ENCODE assay signal across 12 mouse cellular contexts in the genomic region with DNA sequence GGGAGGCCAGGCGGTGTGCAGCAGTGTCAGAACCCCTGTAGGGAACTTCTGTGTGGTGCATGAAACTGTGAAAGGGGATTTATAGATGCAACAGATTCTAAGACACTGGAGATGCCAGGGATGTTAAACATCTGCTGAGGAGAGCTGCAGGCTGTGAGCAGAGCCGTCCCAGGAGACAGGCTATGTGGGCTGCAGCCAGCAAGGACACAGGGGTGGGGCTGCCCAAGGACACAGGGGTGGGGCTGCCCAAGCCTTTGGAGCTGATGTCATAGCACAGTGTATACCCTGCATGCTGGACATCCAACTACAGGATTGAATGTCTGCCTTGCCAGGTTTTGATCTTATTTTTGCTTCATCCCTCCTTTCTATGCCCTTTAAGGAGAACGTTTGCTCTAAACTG.
DNase-seq lines count a peak whose midpoint lies in the region; ATAC-seq and TF ChIP-seq lines count a peak whose summit lies in the region.
"Had no signal": no experiment of that assay in that cellular context is flagged by ENCODE, and none has a peak within 500 bp of the region (broad histone marks: within the 10 kb centered on the region; RNA-seq: fewer than 3 reads in every experiment).

No protein-coding gene starts in this region.

- no peak overlapping the region for H3K4me3 ChIP-seq in kidney, postnatal 0 days (replicated peaks; ENCODE audit: low read depth, low read length)
- no peak overlapping the region for H3K4me3 ChIP-seq in liver, embryonic 16.5 days (ENCODE audit: low read depth, low read length)
- H3K4me3 ChIP-seq in limb, embryonic 10.5 days = no peak overlapping the region
- H3K4me3 ChIP-seq: forebrain, embryonic 13.5 days; hindbrain, embryonic 15.5 days; limb, embryonic 12.5 days; neural tube, embryonic 12.5 days had no signal

- TF ChIP-seq CTCF in kidney, postnatal 0 days (IDR thresholded peaks at IDR 0.05; ENCODE audit: low read depth) = no peak

- no peak for DNase-seq in kidney, postnatal 0 days (ENCODE audit: low spot score)
- no peak for DNase-seq in kidney, adult 8-10 months
- peak; percentile 23 for DNase-seq in adrenal gland, adult 8-10 months
- DNase-seq in limb, embryonic 10.5 days (ENCODE audit: low spot score) = no peak
- DNase-seq in right cerebral cortex, postnatal 25 days = no peak
- DNase-seq: thymus, adult 18-20 months had no signal

- no peak overlapping the region for H3K4me2 ChIP-seq in kidney, postnatal 0 days (ENCODE audit: low read length)
- no peak overlapping the region for H3K4me2 ChIP-seq in liver, embryonic 16.5 days (ENCODE audit: low read depth, low read length)
- H3K4me2 ChIP-seq: forebrain, embryonic 13.5 days; hindbrain, embryonic 15.5 days; limb, embryonic 12.5 days; neural tube, embryonic 12.5 days had no signal

- no peaks in the 10 kb centered on the region for H3K36me3 ChIP-seq in kidney, postnatal 0 days (ENCODE audit: insufficient read depth, low read length)
- H3K36me3 ChIP-seq in liver, embryonic 16.5 days (ENCODE audit: control insufficient read depth, insufficient read depth) = no peaks in the 10 kb centered on the region
- H3K36me3 ChIP-seq in limb, embryonic 10.5 days = no peaks in the 10 kb centered on the region
- H3K36me3 ChIP-seq: hindbrain, embryonic 15.5 days; limb, embryonic 12.5 days; neural tube, embryonic 12.5 days had no signal

- no peaks in the 10 kb centered on the region for H3K27me3 ChIP-seq in kidney, postnatal 0 days (ENCODE audit: insufficient read depth, low read length)
- no peaks in the 10 kb centered on the region for H3K27me3 ChIP-seq in liver, embryonic 16.5 days (ENCODE audit: control insufficient read depth, insufficient read depth, low read depth, low read length)
- H3K27me3 ChIP-seq in limb, embryonic 10.5 days (ENCODE audit: low read depth, poor library complexity, severe bottlenecking) = no peaks in the 10 kb centered on the region
- H3K27me3 ChIP-seq: forebrain, embryonic 13.5 days; hindbrain, embryonic 15.5 days; limb, embryonic 12.5 days; neural tube, embryonic 12.5 days had no signal

- H3K9me3 ChIP-seq in kidney, postnatal 0 days (replicated peaks; ENCODE audit: low read length) = no peaks in the 10 kb centered on the region
- H3K9me3 ChIP-seq in liver, embryonic 16.5 days (replicated peaks; ENCODE audit: control insufficient read depth, low read length) = peaks cover 4% of the 10 kb centered on the region; the same call in 1 of the 2 replicates
- no peaks in the 10 kb centered on the region for H3K9me3 ChIP-seq in limb, embryonic 10.5 days (replicated peaks)
- H3K9me3 ChIP-seq: hindbrain, embryonic 15.5 days; limb, embryonic 12.5 days; neural tube, embryonic 12.5 days had no signal

- H3K4me1 ChIP-seq in kidney, postnatal 0 days (replicated peaks; ENCODE audit: insufficient read depth, low read length) = no peaks in the 10 kb centered on the region
- H3K4me1 ChIP-seq in liver, embryonic 16.5 days (ENCODE audit: control insufficient read depth, low read depth, low read length) = peaks cover 12% of the 10 kb centered on the region
- 0 out of 2 replicates have a peak, but pooled peaks cover 6% of the 10 kb centered on the region for H3K4me1 ChIP-seq in limb, embryonic 10.5 days
- H3K4me1 ChIP-seq: forebrain, embryonic 13.5 days; hindbrain, embryonic 15.5 days; limb, embryonic 12.5 days; neural tube, embryonic 12.5 days had no signal

- peak; percentile 71; the same call in 1 of the 2 replicates for ATAC-seq in kidney, postnatal 0 days (replicated peaks; ENCODE audit: low FRiP score, low read depth)
- ATAC-seq in erythroid progenitor cell, adult 5-6 weeks (replicated peaks; ENCODE audit: low FRiP score, poor library complexity, severe bottlenecking) = peak; percentile 63; the same call in 1 of the 2 replicates
- peak; percentile 50 for ATAC-seq in liver, embryonic 16.5 days (ENCODE audit: low read depth)
- ATAC-seq: forebrain, embryonic 13.5 days had no signal

- no peak overlapping the region for H3K27ac ChIP-seq in kidney, postnatal 0 days
- H3K27ac ChIP-seq in liver, embryonic 16.5 days (ENCODE audit: low read length) = no peak overlapping the region
- H3K27ac ChIP-seq in limb, embryonic 10.5 days = no peak overlapping the region
- H3K27ac ChIP-seq: forebrain, embryonic 13.5 days; hindbrain, embryonic 15.5 days; limb, embryonic 12.5 days; neural tube, embryonic 12.5 days had no signal

- WGBS in kidney, postnatal 0 days = 55% methylated on average over 3 of the region's 3 CpGs
- 72% methylated on average over 3 of the region's 3 CpGs for WGBS in liver, embryonic 16.5 days (ENCODE audit: insufficient replicate concordance)
- WGBS in limb, embryonic 10.5 days = 69% methylated on average over 3 of the region's 3 CpGs

- H3K9ac ChIP-seq in kidney, postnatal 0 days (ENCODE audit: low read depth, low read length) = no peak overlapping the region
- H3K9ac ChIP-seq in liver, embryonic 16.5 days (ENCODE audit: low read depth, low read length) = no peak overlapping the region
- H3K9ac ChIP-seq: forebrain, embryonic 13.5 days; hindbrain, embryonic 15.5 days; limb, embryonic 12.5 days; neural tube, embryonic 12.5 days had no signal
